Mouse (Mus musculus) fat pad, adult 2 months (tissue): ENCODE measurements around the gene Caln1.
A peak's percentile ranks its signal among the peaks of the same experiment; 100 is the strongest.
"Not testable (repeated sequence)": the region's sequence is repeated elsewhere in the genome, so short reads cannot be mapped to it uniquely, and the experiment has no call there.

Experiments
- DNase-seq: peaks from one replicate; pipeline ENCODE4 v3.0.0-alpha.2; 2011; ENCODE audit warnings: low read depth, low spot score; ENCODE audit errors: extremely low read depth

The Caln1 gene

DNA sequence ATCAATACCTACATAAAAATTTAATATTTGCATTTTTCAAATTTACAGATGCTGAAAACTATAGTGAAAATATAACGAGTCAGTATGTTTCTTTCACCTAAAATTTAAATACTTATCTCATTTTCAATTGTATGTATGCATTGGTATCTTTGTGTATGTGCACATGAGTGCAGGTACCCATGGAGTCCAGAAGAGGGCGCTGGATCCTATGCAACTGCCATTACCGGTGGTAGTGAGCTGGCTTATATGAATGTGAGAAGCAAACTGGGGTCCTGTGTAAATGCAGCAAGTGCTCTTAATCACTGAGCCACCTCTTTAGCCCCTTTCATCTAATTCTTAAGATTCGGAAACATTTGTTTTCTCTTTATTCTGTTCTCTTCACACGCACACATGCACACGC, 146.1 kb downstream of the Caln1 start:
- no peak for DNase-seq

DNA sequence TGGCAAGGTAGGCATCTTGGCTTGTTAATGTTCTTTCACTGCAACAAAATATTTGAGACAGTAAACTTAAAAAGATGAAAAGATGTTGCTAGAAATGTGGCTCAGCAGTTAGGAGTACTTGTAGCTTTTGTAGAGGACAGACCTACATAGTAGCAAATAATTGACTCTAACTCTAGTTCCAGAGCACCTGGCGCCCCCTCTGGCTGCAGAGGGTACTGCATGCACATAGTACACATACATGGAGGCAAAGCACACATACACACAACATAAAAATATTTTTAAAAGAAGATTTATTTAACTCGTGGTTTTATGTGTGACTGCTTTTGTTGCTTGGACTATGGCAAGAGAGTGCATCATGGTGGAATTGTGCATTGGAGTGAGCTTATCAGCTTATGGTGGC, 151.3 kb downstream of the Caln1 start:
- no peak for DNase-seq

DNA sequence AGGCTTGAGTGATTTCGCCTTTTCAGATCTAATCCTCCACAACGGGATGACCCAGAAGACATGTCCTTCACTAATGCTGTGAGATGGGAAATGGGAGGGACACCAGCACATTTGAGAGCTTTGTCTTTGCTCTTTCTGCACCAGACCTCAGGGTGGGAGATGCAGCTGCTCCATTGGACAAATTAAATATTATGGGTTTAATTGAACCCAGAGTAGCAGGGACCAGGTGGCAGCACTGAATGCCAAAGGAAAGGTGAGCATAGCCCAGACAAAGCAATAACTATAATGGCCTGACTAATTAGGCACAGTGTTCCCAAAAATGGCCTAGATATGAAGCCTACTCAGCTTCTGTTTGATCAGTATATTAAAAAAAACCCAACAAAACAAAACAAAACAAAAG, 158.2 kb downstream of the Caln1 start:
- DNase-seq: no peak

DNA sequence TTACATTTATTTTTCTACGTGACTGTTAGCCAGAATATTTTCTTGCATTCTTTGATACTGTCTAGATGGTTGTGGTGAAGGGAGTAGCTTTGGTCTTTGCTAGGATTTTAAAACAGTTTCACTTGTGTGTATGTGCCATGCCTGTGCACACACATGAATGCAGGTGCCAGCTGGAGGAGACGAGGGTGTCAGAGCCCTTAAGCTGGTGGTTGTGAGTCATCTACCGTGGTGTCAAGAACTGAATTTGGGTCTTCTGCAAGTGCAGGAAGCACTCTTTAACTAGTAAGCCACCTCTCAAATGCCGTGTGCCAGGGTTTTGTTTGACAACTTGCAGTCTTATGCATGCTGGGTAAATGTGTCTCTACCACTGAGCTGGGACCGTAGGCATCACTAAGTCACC, 178.2 kb downstream of the Caln1 start:
- no peak for DNase-seq

DNA sequence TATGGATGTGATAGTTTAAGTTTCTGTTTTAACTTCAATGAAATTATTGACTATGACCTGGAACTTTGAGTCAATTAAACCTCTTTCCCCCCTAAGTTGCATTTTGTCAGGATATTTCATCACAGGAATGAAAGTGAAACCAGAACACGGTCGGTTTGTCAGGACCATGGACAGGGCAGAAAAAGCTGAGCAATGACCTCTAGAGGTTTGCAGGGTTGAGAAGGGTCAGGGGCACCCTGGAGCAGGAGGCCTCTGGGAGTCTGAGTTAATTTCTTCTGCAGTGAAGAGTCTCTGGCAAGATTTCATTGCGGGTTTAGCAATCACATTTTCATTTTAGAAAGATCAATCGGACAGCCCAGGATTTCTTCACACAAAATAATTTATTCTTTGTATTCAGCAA, 184.7 kb downstream of the Caln1 start:
- DNase-seq: no peak

DNA sequence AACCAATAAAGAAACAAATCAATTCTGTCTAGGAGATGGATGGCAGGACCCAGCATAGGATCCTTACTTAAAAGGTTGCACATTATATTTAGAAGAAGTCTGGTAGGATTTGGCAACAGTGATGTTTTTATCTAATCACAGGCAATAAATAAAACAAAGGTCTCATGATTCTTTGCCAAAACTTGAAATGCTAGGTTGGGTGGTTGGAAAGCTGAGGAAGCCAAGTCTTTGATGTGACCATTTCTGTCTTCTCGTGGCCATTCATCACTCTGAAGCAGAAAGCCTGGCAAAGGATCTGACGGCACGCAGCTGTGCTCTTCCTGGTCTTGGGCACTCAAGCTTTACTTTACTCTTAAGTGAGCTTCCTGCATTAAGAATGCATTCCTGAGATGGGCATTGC, 193.9 kb downstream of the Caln1 start:
- no peak for DNase-seq

DNA sequence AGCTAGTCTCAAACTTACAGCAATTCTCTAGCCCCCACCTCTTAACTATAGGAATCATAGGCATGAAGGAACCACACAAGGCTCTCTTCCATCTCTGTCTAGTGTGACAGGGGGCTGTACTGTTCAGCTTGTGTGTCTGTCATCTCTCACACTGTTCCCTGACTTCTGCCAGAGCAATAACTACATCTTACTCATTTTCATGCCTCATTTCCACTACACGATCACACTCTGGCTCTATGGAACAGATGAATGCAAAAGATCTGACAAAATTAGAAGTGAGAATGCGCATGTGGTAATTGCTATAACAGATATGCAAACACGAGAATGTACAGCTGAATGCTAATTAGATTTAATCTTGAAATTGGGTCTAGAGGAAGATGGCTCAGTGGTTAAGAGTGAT, 196.7 kb downstream of the Caln1 start:
- no peak for DNase-seq

DNA sequence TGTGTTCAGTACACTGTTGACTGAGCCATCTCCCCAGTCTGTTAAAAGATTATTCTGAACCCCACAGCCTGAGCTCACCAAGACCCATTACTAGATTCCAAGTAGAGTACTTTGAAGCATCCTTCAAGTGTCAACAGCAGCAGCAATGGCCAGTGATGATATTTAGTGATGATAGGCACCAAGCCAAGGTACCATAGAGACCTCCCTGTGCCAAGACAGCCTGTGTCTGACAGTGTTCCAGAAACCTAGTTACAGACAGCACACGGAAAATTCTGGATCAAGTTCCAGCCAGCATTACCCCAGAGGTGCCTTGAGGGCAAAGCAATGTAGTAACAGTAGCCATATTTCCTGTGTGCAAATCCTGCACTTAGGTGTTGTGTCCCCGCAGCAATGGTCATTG, 208.3 kb downstream of the Caln1 start:
- no peak for DNase-seq

DNA sequence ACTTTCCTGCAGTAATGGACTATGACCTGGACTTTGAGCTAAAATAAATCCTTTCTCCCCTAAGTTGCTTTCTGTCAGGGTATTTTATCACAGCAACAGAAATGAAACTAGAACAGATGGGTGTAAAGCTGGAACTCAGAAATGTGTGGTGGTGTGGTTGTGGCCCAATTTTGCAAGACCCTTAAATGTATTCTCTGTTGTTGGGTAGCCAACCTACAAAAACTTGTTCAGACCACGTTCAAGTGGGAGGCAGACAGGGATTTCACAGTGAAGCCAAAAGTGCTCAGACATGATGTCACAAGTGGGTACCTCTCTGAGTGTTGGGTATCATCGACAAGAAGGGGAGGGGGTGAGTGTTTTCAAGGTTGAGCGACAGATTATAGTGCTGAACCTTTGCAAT, 214.8 kb downstream of the Caln1 start:
- DNase-seq: no peak

DNA sequence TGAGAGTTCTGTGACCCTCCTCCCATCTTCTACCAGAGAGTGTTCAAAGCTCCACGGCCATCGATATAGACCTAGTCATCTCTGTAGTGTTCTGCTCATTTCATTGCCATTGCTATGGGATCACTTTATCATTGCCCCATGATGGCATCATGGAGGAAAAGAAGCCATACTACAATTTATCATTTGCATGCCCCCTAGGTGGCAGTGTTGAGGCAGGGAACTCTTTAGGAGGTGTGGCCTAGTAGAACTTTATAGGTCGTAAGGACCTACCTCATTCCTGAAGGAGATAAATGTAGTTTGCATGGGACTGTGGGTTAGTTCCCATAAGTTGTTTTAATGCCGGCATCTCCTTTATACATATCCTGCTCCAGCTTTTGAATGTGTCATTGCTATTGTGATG, 217.0 kb downstream of the Caln1 start:
- DNase-seq: no peak

DNA sequence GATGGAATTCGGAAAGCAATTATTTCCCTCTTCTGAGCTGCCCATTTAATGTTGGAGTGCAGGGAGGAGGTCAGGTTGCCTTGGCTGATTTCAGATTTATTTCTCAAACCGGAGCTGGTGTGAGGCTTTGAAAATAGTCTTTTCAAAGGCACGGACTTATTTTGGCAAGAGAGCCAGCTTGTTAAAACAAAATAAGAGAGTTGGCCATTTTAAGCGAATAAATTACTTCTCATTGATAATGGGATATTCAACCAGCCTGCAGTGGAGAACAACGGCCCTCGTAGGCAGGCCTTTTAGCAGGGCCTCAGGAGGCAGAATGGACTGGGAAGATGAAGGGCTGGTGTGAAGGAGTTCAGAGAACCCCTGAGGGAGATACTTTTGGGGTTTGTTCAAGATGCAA, 227.3 kb downstream of the Caln1 start:
- no peak for DNase-seq

DNA sequence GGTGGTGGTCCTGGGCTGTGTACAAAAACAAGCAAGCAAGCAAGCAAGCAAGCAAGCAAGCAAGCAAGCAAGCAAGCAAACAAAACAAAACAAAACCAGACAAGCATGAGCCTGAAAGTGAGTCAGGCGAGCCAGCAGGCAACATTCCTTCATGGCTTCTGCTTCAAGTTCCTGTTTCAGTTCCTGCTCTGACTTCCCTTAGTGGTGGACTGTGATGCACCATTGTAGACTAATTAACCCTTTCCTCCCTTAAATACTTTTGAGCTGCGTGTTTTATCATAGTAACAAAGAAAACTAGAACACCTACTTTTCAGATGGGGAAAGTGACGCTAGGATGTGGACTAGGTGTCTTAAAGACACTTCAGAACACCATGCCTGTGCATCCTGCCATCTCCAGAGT, 244.4 kb downstream of the Caln1 start:
- no peak for DNase-seq

DNA sequence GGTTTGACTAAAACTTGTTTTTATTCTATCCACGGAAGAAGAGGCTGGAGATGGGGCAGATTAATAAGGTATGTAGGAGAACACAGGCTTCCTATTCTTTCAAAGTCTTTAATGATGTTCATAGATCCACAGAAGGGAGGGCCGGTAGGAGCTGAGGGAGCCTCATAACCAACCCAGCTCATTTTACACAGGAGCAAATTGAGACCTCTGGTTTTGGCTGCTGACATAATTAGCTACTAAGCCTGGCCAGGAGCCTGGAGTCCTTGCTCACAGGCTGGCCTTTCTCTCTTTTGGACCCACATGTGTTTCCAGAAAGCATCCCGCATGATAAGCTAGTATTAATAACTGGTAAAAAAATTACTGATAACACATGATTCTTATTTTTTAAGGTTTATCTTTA, 245.0 kb downstream of the Caln1 start:
- no peak for DNase-seq

DNA sequence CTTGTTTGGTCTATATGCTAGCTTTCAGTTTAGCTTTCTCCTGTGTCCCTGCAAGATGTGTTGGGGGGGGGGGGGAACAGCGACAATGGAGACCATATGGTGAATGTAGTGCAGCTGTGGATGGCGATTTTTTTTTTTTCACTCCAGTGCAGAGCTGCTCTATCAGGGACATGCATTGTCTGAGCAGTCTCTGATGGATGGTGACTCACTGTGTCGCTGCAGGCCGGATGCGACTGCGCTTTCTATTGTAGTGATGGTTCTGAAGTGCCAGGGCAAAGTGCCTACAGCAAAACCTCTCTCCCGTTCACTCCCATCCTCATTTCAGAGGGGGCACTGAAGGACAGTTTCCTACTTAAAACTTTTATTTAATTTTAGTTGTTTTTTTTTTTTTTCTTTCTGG, 250.8 kb downstream of the Caln1 start:
- no peak for DNase-seq

DNA sequence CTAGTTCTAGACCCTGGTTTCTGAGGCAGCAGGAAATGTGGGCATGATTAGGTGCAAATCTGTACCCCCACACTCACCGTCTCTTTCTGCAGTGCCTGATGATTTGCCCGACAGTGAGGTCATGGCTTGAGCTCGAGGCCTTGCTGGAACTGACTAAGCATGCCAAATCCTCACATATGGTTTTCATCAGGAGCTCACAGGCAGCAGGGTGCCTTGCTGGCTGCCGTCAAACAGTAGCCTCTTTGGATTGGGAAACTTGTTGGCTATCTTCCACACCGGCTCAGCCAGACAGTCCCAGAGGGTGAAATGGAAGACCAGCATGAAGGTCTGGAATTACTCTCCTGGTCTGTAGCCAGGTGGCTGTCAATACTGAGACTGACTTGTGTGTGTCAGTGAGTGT, 254.0 kb downstream of the Caln1 start:
- DNase-seq: peak; percentile 14

DNA sequence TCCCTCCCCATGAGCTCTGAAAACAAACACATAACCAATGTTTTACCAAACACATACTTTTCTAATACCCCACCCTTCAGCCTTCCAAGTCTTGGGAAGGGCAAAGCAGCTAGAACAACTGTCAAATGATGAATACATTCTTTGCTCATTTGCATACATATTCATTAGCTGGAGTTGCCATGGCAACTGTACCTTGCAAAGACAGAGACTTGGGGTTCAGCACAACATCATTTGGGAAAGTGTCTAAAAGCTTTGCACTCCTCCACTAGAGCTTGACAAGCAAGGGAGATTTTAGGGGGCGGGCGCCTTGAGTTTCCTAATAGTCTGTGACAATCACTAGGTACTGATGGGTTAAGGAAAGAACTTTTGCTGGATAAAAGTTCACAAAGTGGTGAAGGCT, 258.5 kb downstream of the Caln1 start:
- DNase-seq: no peak

DNA sequence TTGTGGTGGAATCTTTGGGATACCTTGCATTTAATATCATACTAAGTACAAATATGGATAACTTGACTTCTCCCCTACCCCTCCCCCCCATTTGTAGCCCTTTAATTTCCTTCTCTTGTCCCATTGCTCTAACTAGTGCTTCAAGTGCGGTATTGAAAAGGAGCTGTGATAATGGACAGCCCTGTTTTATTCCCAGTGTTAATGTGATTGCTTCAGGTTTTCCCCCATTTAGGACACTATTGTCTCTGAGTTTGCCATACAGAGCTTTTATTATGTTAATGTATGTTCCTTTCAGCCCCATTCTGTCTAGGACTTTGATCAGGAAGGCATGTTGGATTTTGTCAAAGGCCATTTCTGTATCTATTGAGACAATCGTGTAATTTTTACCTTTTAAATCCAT, 266.1 kb downstream of the Caln1 start:
- DNase-seq: no peak

DNA sequence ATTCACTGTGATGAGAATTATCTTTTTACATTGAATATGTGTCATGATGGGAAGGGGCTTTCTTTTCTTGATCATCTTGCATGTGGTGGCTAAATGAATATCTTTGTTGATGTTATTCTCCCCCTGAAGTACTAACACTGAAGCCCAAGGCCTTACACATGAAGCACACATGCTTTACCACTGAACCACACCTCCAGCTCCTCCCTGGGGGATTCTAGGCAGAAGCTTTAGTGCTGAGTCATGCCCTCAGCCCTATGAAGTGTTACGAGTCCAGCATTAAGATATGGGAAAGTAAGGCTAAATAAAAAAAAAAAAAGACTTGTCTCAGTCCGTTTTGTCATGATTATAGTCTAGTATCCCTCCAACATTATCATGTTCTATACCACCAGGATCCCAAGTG, 272.6 kb downstream of the Caln1 start:
- no peak for DNase-seq

DNA sequence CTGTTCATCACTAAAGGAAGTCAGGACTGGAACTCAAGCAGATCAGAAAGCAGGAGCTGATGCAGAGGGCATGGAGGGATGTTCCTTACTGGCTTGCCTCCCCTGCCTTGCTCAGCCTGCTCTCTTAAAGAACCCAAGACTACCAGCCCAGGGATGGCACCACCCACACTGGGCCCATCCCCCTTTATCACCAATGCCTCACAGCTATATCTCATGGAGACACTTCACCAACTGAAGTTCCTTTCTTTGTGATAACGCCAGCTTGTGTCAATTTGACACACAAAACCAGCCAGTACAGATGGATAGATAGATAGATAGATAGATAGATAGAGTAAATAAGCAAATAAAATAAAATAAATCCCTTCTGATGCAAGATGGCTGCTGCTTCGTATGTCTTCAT, 276.9 kb downstream of the Caln1 start:
- not testable (repeated sequence) for DNase-seq

DNA sequence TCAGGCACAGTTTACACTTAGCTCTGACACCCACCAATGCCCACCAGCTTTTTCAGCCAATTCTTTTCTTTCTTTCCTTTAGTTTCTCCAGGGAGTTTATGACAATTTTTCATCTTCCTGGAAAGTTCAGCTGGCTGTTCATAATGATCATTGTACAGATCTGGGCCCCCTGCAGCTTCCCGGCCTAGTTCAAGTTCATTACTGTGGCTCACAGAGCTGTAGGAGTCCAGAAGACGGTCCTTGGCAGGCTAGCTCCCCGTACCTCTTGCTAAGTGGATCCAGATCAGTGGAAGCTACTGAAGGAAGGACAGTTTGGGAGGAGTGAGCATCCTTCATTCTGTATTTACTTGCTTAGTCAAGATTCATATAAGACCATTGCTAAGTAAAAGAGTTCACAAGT, 288.9 kb downstream of the Caln1 start:
- DNase-seq: no peak

DNA sequence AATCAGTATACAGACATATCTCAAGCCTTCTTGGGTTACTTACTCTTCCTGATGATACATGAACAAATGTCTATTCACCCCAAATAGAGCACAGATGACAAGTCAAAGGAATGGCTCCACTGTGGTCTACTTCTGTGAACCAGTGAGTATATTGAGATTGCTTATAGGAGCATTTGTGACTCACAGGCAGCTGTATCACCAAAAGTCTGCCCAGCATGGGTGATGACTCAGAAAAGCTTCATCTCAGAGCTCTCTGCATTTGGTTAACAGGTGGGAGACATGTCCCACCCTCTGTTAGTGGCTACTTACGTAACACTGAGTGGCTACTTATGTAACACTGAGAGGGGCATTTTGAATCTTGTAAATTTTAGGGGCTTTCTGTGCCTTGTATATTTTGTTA, 296.8 kb downstream of the Caln1 start:
- DNase-seq: no peak

DNA sequence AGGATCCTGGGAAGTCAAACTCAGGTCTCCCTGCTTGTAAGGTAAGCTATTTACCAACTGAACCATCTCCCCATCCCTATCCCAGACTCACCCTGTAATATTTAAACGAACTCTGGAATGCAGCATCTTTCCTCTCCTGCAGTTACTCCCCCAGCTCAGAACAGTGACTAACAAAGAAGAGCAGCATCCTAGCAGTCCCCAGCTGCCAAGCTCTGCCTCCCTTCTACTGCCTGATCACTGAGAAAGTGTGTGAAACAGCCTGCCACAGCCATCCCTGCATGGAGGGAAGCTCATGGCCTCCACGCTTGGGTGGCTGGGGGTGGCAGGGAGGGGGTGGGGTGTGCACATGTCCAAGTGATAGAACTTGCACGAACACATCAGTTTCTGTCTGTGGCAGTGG, 303.3 kb downstream of the Caln1 start:
- DNase-seq: no peak

DNA sequence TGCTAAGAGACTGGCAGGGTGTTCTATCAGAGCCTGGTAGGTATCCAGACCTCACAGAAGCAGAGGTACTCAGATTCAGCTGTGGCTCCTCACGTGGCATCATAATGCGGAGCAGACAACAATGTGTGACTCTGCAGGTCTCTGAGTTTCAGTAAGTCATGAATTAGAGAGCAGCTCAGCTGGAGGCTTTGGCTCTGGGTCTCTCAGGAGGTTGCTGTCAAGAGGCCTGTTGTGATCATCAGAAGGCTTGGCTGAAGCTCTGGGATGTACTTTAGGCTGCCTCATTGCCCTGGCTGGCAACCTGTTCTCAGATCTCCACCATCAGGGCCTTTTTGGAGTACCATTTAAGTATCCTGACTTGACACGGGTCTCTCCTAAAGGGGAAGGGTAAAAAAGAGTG, 303.8 kb downstream of the Caln1 start:
- DNase-seq: no peak

DNA sequence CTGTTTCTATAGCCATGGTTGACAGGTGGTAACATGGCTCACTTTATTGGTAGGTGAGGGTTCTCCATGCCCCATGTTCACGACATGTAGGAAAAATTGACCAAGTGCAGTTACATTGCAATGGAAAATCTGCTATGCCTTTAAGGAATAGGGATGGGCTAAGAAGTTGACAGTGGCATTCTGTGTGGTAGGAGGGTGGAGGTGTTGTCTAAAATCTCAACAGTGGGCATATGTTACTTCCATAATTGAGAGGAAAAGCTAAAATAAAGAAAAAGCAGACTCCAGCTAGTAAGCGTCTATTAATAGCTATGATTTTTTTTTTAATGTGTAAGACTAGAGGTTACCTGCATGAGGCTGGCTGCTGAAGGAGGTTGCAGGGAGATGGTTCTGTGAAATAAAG, 308.6 kb downstream of the Caln1 start:
- DNase-seq: no peak
